Mouse (Mus musculus): ENCODE results near the gene Rab12.

The Rab12 gene

GRCm38 (mm10) chr17:66498598-66498997 lies 20.9 kb downstream of the Rab12 start:
- no peak for DNase-seq (ENCODE audit: extremely low spot score)

- DNase-seq (ENCODE audit: extremely low spot score) = no peak
Measured at GRCm38 (mm10) chr17:66496589-66496988, 22.9 kb downstream of the Rab12 start.

GRCm38 (mm10) chr17:66490022-66490601 lies 29.4 kb downstream of the Rab12 start:
- DNase-seq (ENCODE audit: extremely low spot score) = peak; percentile 55

- DNase-seq (ENCODE audit: extremely low spot score) = no peak
Measured at GRCm38 (mm10) chr17:66486576-66486975, 33.0 kb downstream of the Rab12 start.

- DNase-seq (ENCODE audit: extremely low spot score) = peak; percentile 79
Measured at GRCm38 (mm10) chr17:66485742-66486141, 33.8 kb downstream of the Rab12 start.

- no peak for DNase-seq (ENCODE audit: extremely low spot score)
Measured at GRCm38 (mm10) chr17:66484965-66485364, 34.6 kb downstream of the Rab12 start.

GRCm38 (mm10) chr17:66483651-66484454 lies 35.7 kb downstream of the Rab12 start:
- DNase-seq (ENCODE audit: extremely low spot score) = no peak

GRCm38 (mm10) chr17:66481295-66481694 lies 38.2 kb downstream of the Rab12 start:
- DNase-seq (ENCODE audit: extremely low spot score) = no peak

- DNase-seq (ENCODE audit: extremely low spot score) = no peak
Measured at GRCm38 (mm10) chr17:66480491-66481278, 38.8 kb downstream of the Rab12 start.

GRCm38 (mm10) chr17:66479813-66480490 lies 39.6 kb downstream of the Rab12 start:
- DNase-seq (ENCODE audit: extremely low spot score) = peak; percentile 70

- DNase-seq (ENCODE audit: extremely low spot score) = peak; percentile 55
Measured at GRCm38 (mm10) chr17:66479311-66479710, 40.2 kb downstream of the Rab12 start.

- DNase-seq (ENCODE audit: extremely low spot score) = no peak
Measured at GRCm38 (mm10) chr17:66473205-66473604, 46.3 kb downstream of the Rab12 start.

- no peak for DNase-seq (ENCODE audit: extremely low spot score)
Measured at GRCm38 (mm10) chr17:66471775-66472174, 47.8 kb downstream of the Rab12 start.

- no peak for DNase-seq (ENCODE audit: extremely low spot score)
Measured at GRCm38 (mm10) chr17:66471252-66471651, 48.3 kb downstream of the Rab12 start.

GRCm38 (mm10) chr17:66470020-66470419 lies 49.5 kb downstream of the Rab12 start:
- no peak for DNase-seq (ENCODE audit: extremely low spot score)

- no peak for DNase-seq (ENCODE audit: extremely low spot score)
Measured at GRCm38 (mm10) chr17:66457278-66457677, 62.3 kb downstream of the Rab12 start.

GRCm38 (mm10) chr17:66451143-66451542 lies 68.4 kb downstream of the Rab12 start:
- peak; percentile 84 for DNase-seq (ENCODE audit: extremely low spot score)

- no peak for DNase-seq (ENCODE audit: extremely low spot score)
Measured at GRCm38 (mm10) chr17:66450526-66451070, 68.9 kb downstream of the Rab12 start.

- DNase-seq (ENCODE audit: extremely low spot score) = peak; percentile 84
Measured at GRCm38 (mm10) chr17:66449460-66450341, 69.8 kb downstream of the Rab12 start, which contains the start of gene Mtcl1. Mtcl1 (minus strand) TSS chr17:66449750.
